Mouse (Mus musculus): ENCODE results near the gene Kctd2.

DNA sequence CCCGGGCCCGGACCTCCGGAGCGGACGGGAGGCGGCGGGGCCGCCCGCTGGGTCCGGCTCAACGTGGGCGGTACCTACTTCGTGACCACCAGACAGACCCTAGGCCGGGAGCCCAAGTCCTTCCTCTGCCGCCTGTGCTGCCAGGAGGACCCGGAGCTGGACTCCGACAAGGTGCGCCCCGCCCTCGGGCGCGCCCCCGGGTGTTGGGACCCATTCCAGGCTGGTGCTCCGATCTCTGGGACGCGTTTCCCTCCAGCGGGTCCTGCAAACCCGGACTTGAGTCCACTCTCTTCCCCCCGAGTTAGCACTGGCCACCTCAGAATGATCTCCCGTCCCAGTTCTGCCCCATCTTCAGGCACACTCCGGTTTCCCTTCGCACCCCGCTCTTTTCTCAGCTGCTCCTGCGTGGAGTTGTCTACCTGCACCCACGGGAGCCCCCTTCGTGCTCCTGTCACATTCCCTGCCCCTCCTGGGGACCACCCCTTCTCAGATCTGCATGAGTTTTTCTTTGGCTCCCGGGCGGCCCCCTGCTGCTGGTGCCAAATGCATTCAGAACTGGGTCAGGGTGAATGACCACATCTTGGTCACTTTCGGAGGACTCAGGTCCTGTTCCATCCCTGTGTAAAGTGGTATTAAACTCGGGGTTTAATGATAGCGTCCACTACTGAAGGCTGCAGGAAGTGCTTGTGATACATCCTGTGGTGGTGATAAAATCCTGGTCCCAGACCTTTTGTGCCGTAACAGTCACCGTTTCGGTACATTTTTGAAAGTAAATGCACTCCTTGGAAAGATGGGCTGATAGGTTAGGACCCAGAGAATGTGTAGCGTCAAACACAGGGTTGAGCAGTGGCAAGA, 635 bp downstream of the Kctd2 start:
- TF ChIP-seq POLR2A (IDR thresholded peaks at IDR 0.05; ENCODE audit: borderline replicate concordance, control insufficient read depth, low read depth, low read length) (no peak), CTCF (IDR thresholded peaks at IDR 0.05; ENCODE audit: control insufficient read depth, insufficient read depth, low read length) (no peak)

Measured in bone marrow, adult 2 months (tissue).